Mouse (Mus musculus): ENCODE data around the gene Sbf1. TPM values are rescaled to one million over a fixed set of nuclear protein-coding genes. Genes with fewer than 3 reads are reported as not detected.

Sbf1 gene
- polyA plus RNA-seq, 1 experiment from 2014 or later: 52.2 TPM

- Histone ChIP-seq H3K27me3 (replicated peaks; ENCODE audit: control insufficient read depth, insufficient read depth, low read length) (no peaks in the 10 kb centered on the region), H3K9me3 (ENCODE audit: control insufficient read depth, low read length) (no peaks in the 10 kb centered on the region), H3K4me1 (replicated peaks; ENCODE audit: control insufficient read depth, insufficient read depth, low read length) (peaks cover 14% of the 10 kb centered on the region), H3K27ac (ENCODE audit: low read depth, low read length) (peak overlapping the region; percentile 57), H3K9ac (ENCODE audit: low read depth, low read length) (no peak overlapping the region), H3K4me2 (peak overlapping the region; percentile 37), H3K36me3 (ENCODE audit: control insufficient read depth, insufficient read depth, low read length) (peaks cover 28% of the 10 kb centered on the region), H3K4me3 (ENCODE audit: low read depth, low read length) (no peak overlapping the region)
- no peak for DNase-seq (ENCODE audit: low spot score)
- ATAC-seq (replicated peaks; ENCODE audit: low FRiP score): peak; percentile 83
These were observed 30.1 kb downstream of the Sbf1 start for GRCm38 (mm10) chr15:89285004-89285403.

GRCm38 (mm10) chr15:89284094-89284493 is 31.0 kb downstream of the Sbf1 start:
- no peak for ATAC-seq (replicated peaks; ENCODE audit: low FRiP score)
- H3K36me3 ChIP-seq (ENCODE audit: control insufficient read depth, insufficient read depth, low read length): peaks cover 21% of the 10 kb centered on the region

GRCm38 (mm10) chr15:89282546-89282945 is 32.6 kb downstream of the Sbf1 start:
- Histone ChIP-seq H3K4me2 (no peak overlapping the region), H3K27ac (ENCODE audit: low read depth, low read length) (no peak overlapping the region), H3K27me3 (replicated peaks; ENCODE audit: control insufficient read depth, insufficient read depth, low read length) (no peaks in the 10 kb centered on the region), H3K36me3 (ENCODE audit: control insufficient read depth, insufficient read depth, low read length) (peaks cover 24% of the 10 kb centered on the region), H3K9me3 (ENCODE audit: control insufficient read depth, low read length) (no peaks in the 10 kb centered on the region), H3K4me3 (ENCODE audit: low read depth, low read length) (no peak overlapping the region), H3K4me1 (replicated peaks; ENCODE audit: control insufficient read depth, insufficient read depth, low read length) (peaks cover 14% of the 10 kb centered on the region), H3K9ac (ENCODE audit: low read depth, low read length) (no peak overlapping the region)
- WGBS: 86% methylated on average over 6 of the region's 6 CpGs
- no peak for DNase-seq (ENCODE audit: low spot score)
- no peak for ATAC-seq (replicated peaks; ENCODE audit: low FRiP score)

More at GRCm38 (mm10) chr15:89284094-89284493, 31.0 kb downstream of the Sbf1 start:
- no peak overlapping the region for H3K4me2 ChIP-seq
- H3K9ac ChIP-seq (ENCODE audit: low read depth, low read length): no peak overlapping the region
- H3K27ac ChIP-seq (ENCODE audit: low read depth, low read length): peak overlapping the region; percentile 16; the same call in 1 of the 2 replicates
- H3K4me1 ChIP-seq (replicated peaks; ENCODE audit: control insufficient read depth, insufficient read depth, low read length): peaks cover 14% of the 10 kb centered on the region
- WGBS: 69% methylated on average over 2 of the region's 2 CpGs
- DNase-seq (ENCODE audit: low spot score): no peak
- no peak overlapping the region for H3K4me3 ChIP-seq (ENCODE audit: low read depth, low read length)
- H3K9me3 ChIP-seq (ENCODE audit: control insufficient read depth, low read length): no peaks in the 10 kb centered on the region
- no peaks in the 10 kb centered on the region for H3K27me3 ChIP-seq (replicated peaks; ENCODE audit: control insufficient read depth, insufficient read depth, low read length)

- no peak overlapping the region for H3K27ac ChIP-seq (ENCODE audit: low read depth, low read length)
- no peaks in the 10 kb centered on the region for H3K27me3 ChIP-seq (replicated peaks; ENCODE audit: control insufficient read depth, insufficient read depth, low read length)
- DNase-seq (ENCODE audit: low spot score) (no peak), ATAC-seq (replicated peaks; ENCODE audit: low FRiP score) (no peak)
- H3K9me3 ChIP-seq (ENCODE audit: control insufficient read depth, low read length): no peaks in the 10 kb centered on the region
- 95% methylated on average over 4 of the region's 4 CpGs for WGBS
- no peak overlapping the region for H3K4me2 ChIP-seq
- H3K36me3 ChIP-seq (ENCODE audit: control insufficient read depth, insufficient read depth, low read length): peaks cover 33% of the 10 kb centered on the region
- H3K9ac ChIP-seq (ENCODE audit: low read depth, low read length): no peak overlapping the region
- no peak overlapping the region for H3K4me3 ChIP-seq (ENCODE audit: low read depth, low read length)
- H3K4me1 ChIP-seq (replicated peaks; ENCODE audit: control insufficient read depth, insufficient read depth, low read length): no peaks in the 10 kb centered on the region
These were observed 37.7 kb downstream of the Sbf1 start for GRCm38 (mm10) chr15:89277366-89277765.

- no peak overlapping the region for H3K27ac ChIP-seq (ENCODE audit: low read depth, low read length)
- no peak overlapping the region for H3K9ac ChIP-seq (ENCODE audit: low read depth, low read length)
- 82% methylated on average over 3 of the region's 3 CpGs for WGBS
- H3K4me3 ChIP-seq (ENCODE audit: low read depth, low read length): no peak overlapping the region
- DNase-seq (ENCODE audit: low spot score): no peak
- no peaks in the 10 kb centered on the region for H3K4me1 ChIP-seq (replicated peaks; ENCODE audit: control insufficient read depth, insufficient read depth, low read length)
- H3K9me3 ChIP-seq (ENCODE audit: control insufficient read depth, low read length): no peaks in the 10 kb centered on the region
- peaks cover 22% of the 10 kb centered on the region for H3K36me3 ChIP-seq (ENCODE audit: control insufficient read depth, insufficient read depth, low read length)
- ATAC-seq (replicated peaks; ENCODE audit: low FRiP score): no peak
- no peak overlapping the region for H3K4me2 ChIP-seq
- no peaks in the 10 kb centered on the region for H3K27me3 ChIP-seq (replicated peaks; ENCODE audit: control insufficient read depth, insufficient read depth, low read length)
These were observed 39.6 kb downstream of the Sbf1 start for GRCm38 (mm10) chr15:89275497-89275896.

- H3K27ac ChIP-seq (ENCODE audit: low read depth, low read length): no peak overlapping the region
- no peaks in the 10 kb centered on the region for H3K27me3 ChIP-seq (replicated peaks; ENCODE audit: control insufficient read depth, insufficient read depth, low read length)
- H3K9ac ChIP-seq (ENCODE audit: low read depth, low read length): no peak overlapping the region
- WGBS: 83% methylated on average over 5 of the region's 5 CpGs
- no peaks in the 10 kb centered on the region for H3K4me1 ChIP-seq (replicated peaks; ENCODE audit: control insufficient read depth, insufficient read depth, low read length)
- DNase-seq (ENCODE audit: low spot score) (no peak), ATAC-seq (replicated peaks; ENCODE audit: low FRiP score) (no peak)
- H3K4me3 ChIP-seq (ENCODE audit: low read depth, low read length): no peak overlapping the region
- no peak overlapping the region for H3K4me2 ChIP-seq
- 0 out of 2 replicates have a peak, but pooled peaks cover 2% of the 10 kb centered on the region for H3K36me3 ChIP-seq (ENCODE audit: control insufficient read depth, insufficient read depth, low read length)
- H3K9me3 ChIP-seq (ENCODE audit: control insufficient read depth, low read length): no peaks in the 10 kb centered on the region
These were observed 50.6 kb downstream of the Sbf1 start for GRCm38 (mm10) chr15:89264485-89264884.

GRCm38 (mm10) chr15:89258997-89259396 is 56.1 kb downstream of the Sbf1 start:
- no peak overlapping the region for H3K4me3 ChIP-seq (ENCODE audit: low read depth, low read length)
- no peak overlapping the region for H3K27ac ChIP-seq (ENCODE audit: low read depth, low read length)
- no peaks in the 10 kb centered on the region for H3K9me3 ChIP-seq (ENCODE audit: control insufficient read depth, low read length)
- no peak overlapping the region for H3K9ac ChIP-seq (ENCODE audit: low read depth, low read length)
- no peaks in the 10 kb centered on the region for H3K27me3 ChIP-seq (replicated peaks; ENCODE audit: control insufficient read depth, insufficient read depth, low read length)
- ATAC-seq (replicated peaks; ENCODE audit: low FRiP score): no peak
- H3K4me1 ChIP-seq (replicated peaks; ENCODE audit: control insufficient read depth, insufficient read depth, low read length): no peaks in the 10 kb centered on the region
- 86% methylated on average over 5 of the region's 5 CpGs for WGBS
- no peak overlapping the region for H3K4me2 ChIP-seq
- peaks cover 10% of the 10 kb centered on the region; the same call in 1 of the 2 replicates for H3K36me3 ChIP-seq (ENCODE audit: control insufficient read depth, insufficient read depth, low read length)
- DNase-seq (ENCODE audit: low spot score): no peak

- Histone ChIP-seq H3K27me3 (replicated peaks; ENCODE audit: control insufficient read depth, insufficient read depth, low read length) (no peaks in the 10 kb centered on the region), H3K36me3 (ENCODE audit: control insufficient read depth, insufficient read depth, low read length) (peaks cover 10% of the 10 kb centered on the region; the same call in 1 of the 2 replicates), H3K4me1 (replicated peaks; ENCODE audit: control insufficient read depth, insufficient read depth, low read length) (no peaks in the 10 kb centered on the region), H3K9ac (ENCODE audit: low read depth, low read length) (no peak overlapping the region), H3K4me3 (ENCODE audit: low read depth, low read length) (no peak overlapping the region), H3K4me2 (no peak overlapping the region), H3K9me3 (ENCODE audit: control insufficient read depth, low read length) (no peaks in the 10 kb centered on the region), H3K27ac (ENCODE audit: low read depth, low read length) (no peak overlapping the region)
- ATAC-seq (replicated peaks; ENCODE audit: low FRiP score) (no peak), DNase-seq (ENCODE audit: low spot score) (no peak)
- WGBS: 92% methylated on average over 4 of the region's 4 CpGs
These were observed 59.8 kb downstream of the Sbf1 start for GRCm38 (mm10) chr15:89255330-89255729.

GRCm38 (mm10) chr15:89249063-89249462 is 66.0 kb downstream of the Sbf1 start:
- no peaks in the 10 kb centered on the region for H3K27me3 ChIP-seq (replicated peaks; ENCODE audit: control insufficient read depth, insufficient read depth, low read length)
- DNase-seq (ENCODE audit: low spot score): no peak
- no peak overlapping the region for H3K4me2 ChIP-seq
- no peak for ATAC-seq (replicated peaks; ENCODE audit: low FRiP score)
- 77% methylated on average over 6 of the region's 6 CpGs for WGBS
- H3K27ac ChIP-seq (ENCODE audit: low read depth, low read length): no peak overlapping the region
- no peak overlapping the region for H3K9ac ChIP-seq (ENCODE audit: low read depth, low read length)
- H3K4me1 ChIP-seq (replicated peaks; ENCODE audit: control insufficient read depth, insufficient read depth, low read length): no peaks in the 10 kb centered on the region
- peaks cover 3% of the 10 kb centered on the region; the same call in 1 of the 2 replicates for H3K36me3 ChIP-seq (ENCODE audit: control insufficient read depth, insufficient read depth, low read length)
- H3K4me3 ChIP-seq (ENCODE audit: low read depth, low read length): no peak overlapping the region
- H3K9me3 ChIP-seq (ENCODE audit: control insufficient read depth, low read length): no peaks in the 10 kb centered on the region

Data from liver, embryonic 11.5 days (tissue).